Comparison of ENCODE assay signal across 10 mouse cellular contexts in genomic region chr17:86903596-86903995, GRCm38 (mm10). TPM values are rescaled to one million over a fixed set of nuclear protein-coding genes. Genes with fewer than 3 reads are reported as not detected.
DNase-seq lines count a peak whose midpoint lies in the region; ATAC-seq lines count a peak whose summit lies in the region.
"Had no signal": no experiment of that assay in that cellular context is flagged by ENCODE, and none has a peak within 500 bp of the region (broad histone marks: within the 10 kb centered on the region; RNA-seq: fewer than 3 reads in every experiment).

No protein-coding gene starts in this region.

- no peaks in the 10 kb centered on the region for H3K27me3 ChIP-seq in hindbrain, embryonic 15.5 days
- H3K27me3 ChIP-seq: neural tube, embryonic 13.5 days had no signal

- no peak overlapping the region for H3K27ac ChIP-seq in hindbrain, embryonic 15.5 days (replicated peaks)

- H3K9me3 ChIP-seq in hindbrain, embryonic 15.5 days = no peaks in the 10 kb centered on the region
- H3K9me3 ChIP-seq: neural tube, embryonic 13.5 days had no signal

- no peak overlapping the region for H3K4me2 ChIP-seq in hindbrain, embryonic 15.5 days
- H3K4me2 ChIP-seq: neural tube, embryonic 13.5 days had no signal

- H3K4me1 ChIP-seq in hindbrain, embryonic 15.5 days (replicated peaks) = peaks cover 29% of the 10 kb centered on the region

- H3K4me3 ChIP-seq in hindbrain, embryonic 15.5 days = no peak overlapping the region
- H3K4me3 ChIP-seq: neural tube, embryonic 13.5 days had no signal

- DNase-seq in frontal cortex, postnatal 25 days (ENCODE audit: low spot score in 2 of 2) = no peak
- peak; percentile 37 for DNase-seq in retina, postnatal 1 day
- DNase-seq in retina, embryonic 14.5 days (ENCODE audit: low spot score) = no peak
- peak; percentile 61 for DNase-seq in thymus, postnatal 14 days
- no peak for DNase-seq in cerebellum, postnatal 36 days
- DNase-seq in urinary bladder, adult 18-20 months (ENCODE audit: low spot score in 2 of 2) = no peak

- no peaks in the 10 kb centered on the region for H3K36me3 ChIP-seq in hindbrain, embryonic 15.5 days
- H3K36me3 ChIP-seq: neural tube, embryonic 13.5 days had no signal

- ATAC-seq in frontal cortex, adult (ENCODE audit: low TSS enrichment) = peak; percentile 31; the same call in 1 of the 2 replicates
- ATAC-seq in hindbrain, embryonic 15.5 days (ENCODE audit: low FRiP score, low read depth) = 0 out of 2 replicates have a peak, but pooled peaks have one; percentile 44

- WGBS in hindbrain, embryonic 15.5 days = 30% methylated on average over 7 of the region's 7 CpGs

- H3K9ac ChIP-seq in hindbrain, embryonic 15.5 days = no peak overlapping the region
- H3K9ac ChIP-seq: neural tube, embryonic 13.5 days had no signal

RNA-seq across cellular contexts. Expression of gene Tmem247, which starts 13.6 kb away (rescaled TPM):
- polyA plus RNA-seq in hindbrain, embryonic 15.5 days (2015; fragmentation: Nextera tagmentation; extraction: Ambion mirVana) = not detected in 2 replicates
- polyA plus RNA-seq: embryonic facial prominence, embryonic 14.5 days; neural tube, embryonic 13.5 days had no signal

RNA-seq across cellular contexts. Expression of gene Atp6v1e2, which starts 44.1 kb away (rescaled TPM):
- polyA plus RNA-seq in hindbrain, embryonic 15.5 days (2015; fragmentation: Nextera tagmentation; extraction: Ambion mirVana) = 0.16 TPM in 1 of 2 replicates, not detected in the other
- polyA plus RNA-seq: embryonic facial prominence, embryonic 14.5 days; neural tube, embryonic 13.5 days had no signal

RNA-seq across cellular contexts. Expression of gene Rhoq, which starts 59.3 kb away (rescaled TPM):
- 8.6 and 8.8 TPM in 2 replicates for polyA plus RNA-seq in hindbrain, embryonic 15.5 days (2015; fragmentation: Nextera tagmentation; extraction: Ambion mirVana)

Comparison
In these comparisons a context has a peak if more than half of its experiments do, and no peak if none do; other contexts are left out.
1. DNase-seq: peak in retina, postnatal 1 day (single experiment) and thymus, postnatal 14 days (single experiment); none in frontal cortex, postnatal 25 days (0 of 2), retina, embryonic 14.5 days (single experiment), cerebellum, postnatal 36 days (0 of 2) and urinary bladder, adult 18-20 months (0 of 2).